Mouse (Mus musculus): ENCODE data around the gene Zzz3.
"Not testable (repeated sequence)": the region's sequence is repeated elsewhere in the genome, so short reads cannot be mapped to it uniquely, and the experiment has no call there.

Zzz3 gene

GRCm38 (mm10) chr3:152401964-152402670, 6.8 kb downstream of the Zzz3 start:
- DNase-seq, result peak in 1 of 2 experiments; percentile 28

- no peak for DNase-seq
Observed at GRCm38 (mm10) chr3:152402671-152403066, 7.4 kb downstream of the Zzz3 start.

- peak; percentile 56 to 80 for DNase-seq
Observed at GRCm38 (mm10) chr3:152403827-152404226, 8.6 kb downstream of the Zzz3 start.

- DNase-seq, result no peak
Observed at GRCm38 (mm10) chr3:152405420-152405819, 10.1 kb downstream of the Zzz3 start.

GRCm38 (mm10) chr3:152405978-152406640, 10.8 kb downstream of the Zzz3 start:
- DNase-seq, result no peak

- DNase-seq, result no peak
Observed at GRCm38 (mm10) chr3:152410980-152411551, 15.8 kb downstream of the Zzz3 start.

GRCm38 (mm10) chr3:152412362-152412761, 17.1 kb downstream of the Zzz3 start:
- no peak for DNase-seq

- DNase-seq, result no peak
Observed at GRCm38 (mm10) chr3:152428925-152429324, 33.7 kb downstream of the Zzz3 start.

GRCm38 (mm10) chr3:152432677-152433076, 37.4 kb downstream of the Zzz3 start:
- DNase-seq, result no peak

- no peak for DNase-seq
Observed at GRCm38 (mm10) chr3:152435590-152435989, 40.3 kb downstream of the Zzz3 start.

- DNase-seq, result peak; percentile 9 to 19
Observed at GRCm38 (mm10) chr3:152438068-152438467, 42.8 kb downstream of the Zzz3 start.

GRCm38 (mm10) chr3:152442795-152443194, 47.5 kb downstream of the Zzz3 start:
- no peak for DNase-seq

- DNase-seq, result no peak
Observed at GRCm38 (mm10) chr3:152444114-152444513, 48.8 kb downstream of the Zzz3 start.

- DNase-seq, result no peak
Observed at GRCm38 (mm10) chr3:152446966-152447365, 51.7 kb downstream of the Zzz3 start.

- DNase-seq, result no peak
Observed at GRCm38 (mm10) chr3:152453163-152453562, 57.9 kb downstream of the Zzz3 start.

- DNase-seq, result no peak
Observed at GRCm38 (mm10) chr3:152457308-152458035, 62.2 kb downstream of the Zzz3 start.

GRCm38 (mm10) chr3:152458875-152459274, 63.6 kb downstream of the Zzz3 start:
- DNase-seq, result not testable (repeated sequence)

GRCm38 (mm10) chr3:152460802-152461201, 65.5 kb downstream of the Zzz3 start:
- DNase-seq, result no peak

- DNase-seq, result no peak
Observed at GRCm38 (mm10) chr3:152462038-152462547, 66.8 kb downstream of the Zzz3 start.

GRCm38 (mm10) chr3:152462900-152463299, 67.6 kb downstream of the Zzz3 start:
- DNase-seq, result no peak

- no peak for DNase-seq
Observed at GRCm38 (mm10) chr3:152464462-152464861, 69.2 kb downstream of the Zzz3 start.

- no peak for DNase-seq
Observed at GRCm38 (mm10) chr3:152465338-152465737, 70.1 kb downstream of the Zzz3 start.

GRCm38 (mm10) chr3:152466849-152467248, 71.6 kb downstream of the Zzz3 start:
- DNase-seq, result no peak

Data from kidney, adult 8-10 months (tissue).